Mouse (Mus musculus) hindbrain, embryonic 12.5 days (tissue): ENCODE measurements at regions not wholly inside any gene's neighbourhood (a gene's known extent, or its start where the extent isn't known, plus 50 kb on each side); places are given as distances from the start of the nearest gene placed in this dataset.

Experiments
- ATAC-seq: fragments of 200-750 bp; cut with Nextera tagmentation; 2 replicates; pipeline ENCODE4 v1.8.0; 2017; ENCODE audit warnings: moderate TSS enrichment; ENCODE audit not compliant: low FRiP score
- H3K27ac ChIP-seq: fragments of 300-500 bp; sonication (generic); 2 replicates; pipeline ENCODE4 v1.5.1; 2016; ENCODE audit warnings: mild to moderate bottlenecking
- H3K27me3 ChIP-seq: fragments of 300-500 bp; sonication (generic); 2 replicates; pipeline ENCODE4 v1.6.1; 2016; ENCODE audit warnings: mild to moderate bottlenecking
- H3K36me3 ChIP-seq: fragments of 300-500 bp; sonication (generic); 2 replicates; pipeline ENCODE4 v1.6.1; 2016; ENCODE audit warnings: mild to moderate bottlenecking
- H3K4me1 ChIP-seq: fragments of 300-500 bp; sonication (generic); 2 replicates; pipeline ENCODE4 v1.6.1; 2016
- H3K4me2 ChIP-seq: fragments of 300-500 bp; sonication (generic); replicated peaks from 2 replicates; pipeline ENCODE4 v1.6.1; 2016; ENCODE audit warnings: mild to moderate bottlenecking
- H3K4me3 ChIP-seq: fragments of 300-500 bp; sonication (generic); 2 replicates; pipeline ENCODE4 v1.5.1; 2016; ENCODE audit warnings: mild to moderate bottlenecking
- H3K9ac ChIP-seq: fragments of 300-500 bp; sonication (generic); 2 replicates; pipeline ENCODE4 v1.6.1; 2016; ENCODE audit warnings: mild to moderate bottlenecking, moderate library complexity
- H3K9me3 ChIP-seq: fragments of 300-500 bp; sonication (generic); replicated peaks from 2 replicates; pipeline ENCODE4 v1.6.1; 2016; ENCODE audit warnings: mild to moderate bottlenecking
- WGBS: fragments of 180-500 bp; shearing (Covaris S2); methylation state at CpG from one replicate; pipeline ENCODE4 v1.1.7; 2016; 5-methylcytosine and 5-hydroxymethylcytosine counted together

GRCm38 (mm10) chrX:11818634-11819033, 341.5 kb downstream of the Bcor start:
- H3K4me3 ChIP-seq = no peak overlapping the region
- H3K4me1 ChIP-seq = peaks cover 6% of the 10 kb centered on the region; the same call in 1 of the 2 replicates
- ATAC-seq = no peak
- H3K4me2 ChIP-seq = no peak overlapping the region
- no peaks in the 10 kb centered on the region for H3K36me3 ChIP-seq
- H3K27me3 ChIP-seq = peaks cover 24% of the 10 kb centered on the region
- 92% methylated on average over 3 of the region's 3 CpGs for WGBS
- no peak overlapping the region for H3K27ac ChIP-seq
- no peak overlapping the region for H3K9ac ChIP-seq
- no peaks in the 10 kb centered on the region for H3K9me3 ChIP-seq

DNA sequence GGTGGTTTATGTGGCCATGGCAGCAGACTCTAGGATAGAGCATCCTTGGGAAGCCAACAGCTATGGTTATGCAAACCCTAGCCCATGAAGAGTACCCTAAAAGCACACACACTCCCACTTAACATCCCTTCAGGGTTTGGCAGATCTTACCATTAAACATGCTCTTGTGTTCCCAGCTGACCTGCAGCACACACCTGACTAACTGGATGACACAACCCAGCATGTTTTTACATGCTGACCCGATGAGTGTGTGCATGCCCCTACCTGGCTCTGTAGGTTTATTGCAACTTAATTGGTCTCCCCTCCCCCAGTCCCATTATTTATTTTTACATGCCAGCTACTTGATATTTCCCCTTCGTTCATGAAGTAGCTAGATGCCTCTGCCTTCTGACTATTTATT, 339.0 kb downstream of the Bcor start:
- Histone ChIP-seq H3K4me3 (no peak overlapping the region), H3K9ac (no peak overlapping the region), H3K27ac (no peak overlapping the region), H3K27me3 (peaks cover 30% of the 10 kb centered on the region), H3K36me3 (no peaks in the 10 kb centered on the region), H3K9me3 (no peaks in the 10 kb centered on the region), H3K4me2 (no peak overlapping the region), H3K4me1 (peaks cover 6% of the 10 kb centered on the region; the same call in 1 of the 2 replicates)
- no peak for ATAC-seq
- WGBS = 74% methylated on average over 2 of the region's 2 CpGs

DNA sequence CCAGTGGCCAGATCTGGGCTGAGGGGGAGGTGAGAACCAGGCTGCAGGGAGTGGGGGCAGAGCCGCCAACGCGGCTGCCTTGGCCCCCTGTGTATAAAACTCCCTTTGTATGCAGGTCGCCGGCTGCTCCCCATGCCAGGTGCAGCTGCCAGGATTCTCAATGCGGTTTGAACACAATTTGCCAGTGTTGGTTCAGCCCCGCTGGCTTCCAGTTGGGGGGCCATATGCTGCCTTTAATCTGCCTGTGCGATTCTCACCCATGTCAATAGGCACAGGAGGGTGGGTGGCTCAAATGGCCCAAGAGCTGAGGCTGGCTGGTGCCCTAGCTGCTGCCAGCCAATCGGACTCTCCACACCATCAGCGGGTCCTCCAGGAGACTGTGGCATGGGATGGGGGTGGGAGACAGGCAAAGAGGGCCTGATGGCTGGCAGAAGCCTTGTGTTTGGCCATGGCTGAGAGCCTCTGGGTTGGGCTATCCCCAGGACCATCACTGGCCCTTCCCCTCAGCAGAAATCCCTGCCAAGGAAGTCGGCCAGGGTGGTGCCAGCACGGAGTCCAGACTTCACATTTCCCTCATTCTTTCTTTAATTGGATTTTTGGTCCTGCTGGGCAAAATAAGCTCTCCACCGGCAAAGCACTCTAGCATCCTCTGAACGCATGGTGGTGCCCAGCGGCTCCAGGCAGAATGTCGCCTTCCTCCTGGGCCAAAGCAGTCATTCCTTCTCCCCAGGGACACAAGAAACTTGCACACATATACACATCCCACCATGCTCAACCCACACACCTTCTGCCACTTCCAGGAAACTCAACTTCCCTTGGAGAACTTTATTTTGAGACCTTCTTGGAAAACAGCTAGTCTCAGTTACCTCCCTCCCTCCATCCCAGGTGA, 338.0 kb downstream of the Bcor start:
- no peak overlapping the region for H3K4me3 ChIP-seq
- H3K27me3 ChIP-seq = peaks cover 30% of the 10 kb centered on the region
- peak; percentile 85 for ATAC-seq
- no peaks in the 10 kb centered on the region for H3K36me3 ChIP-seq
- peaks cover 6% of the 10 kb centered on the region; the same call in 1 of the 2 replicates for H3K4me1 ChIP-seq
- WGBS = 45% methylated on average over 14 of the region's 16 CpGs
- H3K27ac ChIP-seq = no peak overlapping the region
- H3K9me3 ChIP-seq = no peaks in the 10 kb centered on the region
- H3K4me2 ChIP-seq = no peak overlapping the region
- H3K9ac ChIP-seq = no peak overlapping the region

DNA sequence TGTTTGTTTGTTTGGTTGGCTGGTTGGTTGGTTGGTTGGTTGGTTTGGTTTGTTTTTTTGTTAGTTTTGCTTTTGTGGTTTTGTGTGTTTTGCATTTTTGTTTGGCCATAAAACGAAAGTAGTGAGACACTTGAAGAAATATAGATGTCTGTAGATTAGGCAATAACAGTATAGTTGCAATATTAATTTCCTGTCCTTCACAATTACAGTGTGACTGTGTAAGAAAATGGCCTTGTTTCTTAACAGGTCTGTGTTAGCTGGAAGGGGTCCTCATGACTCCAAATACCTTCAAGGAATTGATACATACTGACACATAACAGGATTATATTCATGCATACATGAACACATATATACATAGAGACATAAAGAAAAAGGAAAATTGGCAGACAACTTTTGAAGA, 334.2 kb downstream of the Bcor start:
- no peak overlapping the region for H3K4me2 ChIP-seq
- no peak overlapping the region for H3K27ac ChIP-seq
- peaks cover 6% of the 10 kb centered on the region; the same call in 1 of the 2 replicates for H3K4me1 ChIP-seq
- H3K9ac ChIP-seq = no peak overlapping the region
- H3K9me3 ChIP-seq = no peaks in the 10 kb centered on the region
- no peak overlapping the region for H3K4me3 ChIP-seq
- peaks cover 38% of the 10 kb centered on the region for H3K27me3 ChIP-seq
- 81% methylated on average over 1 of the region's 1 CpGs for WGBS
- ATAC-seq = no peak
- no peaks in the 10 kb centered on the region for H3K36me3 ChIP-seq

DNA sequence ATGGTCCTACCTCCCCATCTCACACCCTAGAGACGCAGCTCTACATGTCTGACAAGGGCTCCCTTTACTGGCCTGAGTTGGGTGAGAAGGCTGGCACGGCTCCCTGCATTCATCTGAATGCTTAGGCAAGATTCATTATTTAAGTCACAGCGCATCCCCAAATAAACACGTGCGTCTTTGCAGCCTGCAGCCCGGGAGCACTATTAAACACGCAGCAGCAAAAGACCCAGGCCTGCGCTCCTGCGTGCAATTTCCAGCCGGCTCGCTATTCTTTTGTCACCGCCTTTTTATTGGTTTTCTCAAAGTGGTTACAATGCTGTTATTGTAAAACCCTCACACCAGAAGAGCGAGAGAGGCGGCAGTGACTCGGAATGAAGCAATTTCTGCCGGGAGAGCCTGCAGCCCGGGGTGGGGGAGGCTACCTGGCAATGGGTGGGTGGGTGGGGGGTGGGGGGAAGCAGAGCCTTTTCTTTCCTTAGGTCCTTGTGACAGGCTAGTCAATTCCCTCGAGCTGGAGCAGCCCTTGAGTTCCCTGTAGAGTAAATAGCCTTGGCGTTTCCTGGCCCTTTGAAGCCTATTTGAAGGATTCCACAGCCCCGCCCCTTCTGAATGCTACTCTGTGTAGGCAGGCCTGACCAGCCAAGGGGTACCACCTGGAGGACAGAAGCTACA, 333.3 kb downstream of the Bcor start:
- no peaks in the 10 kb centered on the region for H3K36me3 ChIP-seq
- H3K27ac ChIP-seq = peak overlapping the region; percentile 52
- no peak overlapping the region for H3K4me3 ChIP-seq
- peak; percentile 84 for ATAC-seq
- no peak overlapping the region for H3K9ac ChIP-seq
- 0 out of 2 replicates have a peak, but pooled peaks cover 2% of the 10 kb centered on the region for H3K4me1 ChIP-seq
- H3K4me2 ChIP-seq = peak overlapping the region; percentile 35
- 25% methylated on average over 20 of the region's 20 CpGs for WGBS
- peaks cover 36% of the 10 kb centered on the region for H3K27me3 ChIP-seq
- H3K9me3 ChIP-seq = no peaks in the 10 kb centered on the region

DNA sequence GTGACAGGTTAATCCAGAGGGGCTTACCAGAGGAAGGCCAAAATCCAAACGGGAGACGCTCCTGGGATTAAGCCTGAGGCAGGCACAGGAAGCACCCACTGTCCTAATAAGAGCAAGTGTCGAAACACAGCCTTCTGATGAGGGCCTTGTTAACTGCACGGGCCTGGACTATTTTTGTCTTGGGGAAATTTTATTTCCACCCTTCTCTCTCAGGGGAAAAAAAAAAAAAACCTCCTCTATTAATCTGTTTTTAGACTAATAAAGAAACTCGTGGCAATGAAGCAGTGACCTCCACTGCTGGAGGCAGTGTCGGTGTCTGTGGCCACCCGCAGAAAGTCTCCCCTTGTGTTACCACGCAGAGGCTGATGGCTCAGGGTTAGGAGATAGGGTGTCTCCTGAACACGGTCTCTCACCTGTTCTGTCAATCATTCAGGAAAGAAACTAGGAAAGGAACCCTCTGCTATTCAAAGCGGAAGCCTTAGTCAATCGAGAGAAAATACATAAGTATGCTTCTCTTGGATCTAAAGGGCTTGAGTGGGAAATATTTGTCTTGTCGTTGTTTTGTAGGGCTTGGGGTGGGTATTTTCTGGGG, 330.6 kb downstream of the Bcor start:
- Histone ChIP-seq H3K27me3 (peaks cover 26% of the 10 kb centered on the region), H3K4me3 (no peak overlapping the region), H3K36me3 (no peaks in the 10 kb centered on the region), H3K4me2 (no peak overlapping the region), H3K9me3 (no peaks in the 10 kb centered on the region), H3K9ac (no peak overlapping the region), H3K4me1 (no peaks in the 10 kb centered on the region), H3K27ac (no peak overlapping the region)
- WGBS = 66% methylated on average over 12 of the region's 12 CpGs
- ATAC-seq = no peak

GRCm38 (mm10) chrX:11837566-11837965, 322.6 kb downstream of the Bcor start:
- no peak for ATAC-seq
- Histone ChIP-seq H3K27ac (no peak overlapping the region), H3K9me3 (no peaks in the 10 kb centered on the region), H3K36me3 (no peaks in the 10 kb centered on the region), H3K4me3 (no peak overlapping the region), H3K4me2 (no peak overlapping the region), H3K9ac (no peak overlapping the region), H3K27me3 (peaks cover 27% of the 10 kb centered on the region), H3K4me1 (peaks cover 5% of the 10 kb centered on the region; the same call in 1 of the 2 replicates)
- 66% methylated on average over 5 of the region's 5 CpGs for WGBS

GRCm38 (mm10) chrX:11839665-11840245, 320.4 kb downstream of the Bcor start:
- Histone ChIP-seq H3K27me3 (peaks cover 23% of the 10 kb centered on the region; the same call in 1 of the 2 replicates), H3K4me1 (peaks cover 5% of the 10 kb centered on the region; the same call in 1 of the 2 replicates)
- no peak for ATAC-seq

GRCm38 (mm10) chrX:11840319-11841035, 319.7 kb downstream of the Bcor start:
- H3K27me3 ChIP-seq = peaks cover 20% of the 10 kb centered on the region; the same call in 1 of the 2 replicates
- H3K27ac ChIP-seq = no peak overlapping the region
- no peak overlapping the region for H3K4me3 ChIP-seq
- H3K9ac ChIP-seq = no peak overlapping the region
- H3K9me3 ChIP-seq = no peaks in the 10 kb centered on the region
- peaks cover 5% of the 10 kb centered on the region; the same call in 1 of the 2 replicates for H3K4me1 ChIP-seq
- H3K36me3 ChIP-seq = no peaks in the 10 kb centered on the region
- ATAC-seq = no peak
- H3K4me2 ChIP-seq = no peak overlapping the region
- WGBS = 54% methylated on average over 11 of the region's 11 CpGs

More at GRCm38 (mm10) chrX:11839665-11840245, 320.4 kb downstream of the Bcor start:
- no peaks in the 10 kb centered on the region for H3K36me3 ChIP-seq
- no peak overlapping the region for H3K9ac ChIP-seq
- H3K27ac ChIP-seq = no peak overlapping the region
- H3K4me3 ChIP-seq = no peak overlapping the region
- 69% methylated on average over 12 of the region's 12 CpGs for WGBS
- H3K9me3 ChIP-seq = no peaks in the 10 kb centered on the region
- no peak overlapping the region for H3K4me2 ChIP-seq

DNA sequence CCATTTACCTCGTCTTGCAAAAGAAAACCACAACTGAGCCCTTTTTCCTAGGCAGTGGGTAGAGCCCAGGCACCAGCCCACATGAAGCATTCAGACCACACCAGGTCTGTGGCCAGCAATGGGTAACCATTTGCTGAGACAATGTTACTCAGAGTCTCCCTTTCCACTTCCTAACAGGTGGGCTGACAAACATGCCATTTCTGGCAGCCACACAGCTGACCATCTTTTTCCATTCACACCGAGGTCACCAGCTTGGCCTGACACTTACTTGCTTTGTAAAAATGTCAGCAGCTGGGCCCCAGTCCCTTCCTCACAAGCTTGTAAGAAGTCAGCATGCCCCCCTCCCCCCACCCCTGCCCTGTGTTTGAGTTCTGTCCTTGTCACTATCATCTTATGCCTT, 314.6 kb downstream of the Bcor start:
- H3K27ac ChIP-seq = no peak overlapping the region

DNA sequence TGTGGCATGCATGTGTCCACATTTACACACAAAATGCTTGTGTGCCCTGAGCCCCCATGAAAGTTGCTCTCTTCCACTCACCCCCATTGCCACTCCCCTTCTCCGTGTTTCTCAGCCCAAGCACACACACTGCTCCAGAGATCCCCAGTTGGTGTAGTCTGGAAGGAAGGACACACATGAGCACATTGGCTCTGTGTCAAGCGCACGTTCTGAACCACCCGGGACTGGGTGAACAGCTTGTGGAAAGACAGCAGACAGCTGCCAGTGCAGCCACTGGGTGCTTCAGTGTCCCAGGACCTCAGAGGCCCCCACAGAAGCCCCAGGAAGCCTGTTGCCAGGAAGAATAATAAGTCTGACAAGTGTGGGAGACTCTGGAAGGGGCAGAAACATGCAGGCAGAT, 304.2 kb downstream of the Bcor start:
- WGBS = 76% methylated on average over 4 of the region's 4 CpGs
- ATAC-seq = no peak

More for the DNA sequence above, 314.6 kb downstream of the Bcor start:
- H3K4me3 ChIP-seq = no peak overlapping the region
- ATAC-seq = no peak
- H3K4me1 ChIP-seq = no peaks in the 10 kb centered on the region
- peaks cover 14% of the 10 kb centered on the region; the same call in 1 of the 2 replicates for H3K27me3 ChIP-seq
- 70% methylated on average over 2 of the region's 2 CpGs for WGBS
- H3K36me3 ChIP-seq = no peaks in the 10 kb centered on the region
- H3K9me3 ChIP-seq = no peaks in the 10 kb centered on the region
- H3K4me2 ChIP-seq = no peak overlapping the region
- H3K9ac ChIP-seq = no peak overlapping the region

More for the DNA sequence above, 304.2 kb downstream of the Bcor start:
- Histone ChIP-seq H3K4me1 (peaks cover 3% of the 10 kb centered on the region; the same call in 1 of the 2 replicates), H3K4me2 (no peak overlapping the region), H3K4me3 (no peak overlapping the region), H3K9me3 (no peaks in the 10 kb centered on the region), H3K9ac (no peak overlapping the region), H3K36me3 (no peaks in the 10 kb centered on the region), H3K27ac (no peak overlapping the region), H3K27me3 (peaks cover 38% of the 10 kb centered on the region)
